Mouse (Mus musculus) kidney, postnatal 0 days (tissue): ENCODE measurements around the gene Slc16a3. TPM values are rescaled to one million over a fixed set of nuclear protein-coding genes. Genes with fewer than 3 reads are reported as not detected.
A peak's percentile ranks its signal among the peaks of the same experiment; 100 is the strongest.

Experiments used
- ATAC-seq: fragments of 200-750 bp; cut with Nextera tagmentation; replicated peaks from 2 replicates; pipeline ENCODE4 v1.8.0; 2017; ENCODE audit warnings: low read depth, moderate number of reproducible peaks, moderate TSS enrichment, moderate library complexity; ENCODE audit not compliant: low FRiP score
- DNase-seq: peaks from one replicate; pipeline ENCODE4 v3.0.0-alpha.2; 2016; ENCODE audit warnings: low spot score
- H3K27ac ChIP-seq: fragments of 300-500 bp; sonication (generic); 2 replicates; pipeline ENCODE4 v1.5.1; 2014; ENCODE audit warnings: mild to moderate bottlenecking
- H3K27me3 ChIP-seq: fragments of 300-500 bp; sonication (generic); 2 replicates; pipeline ENCODE4 v1.6.1; 2014; ENCODE audit warnings: low read length, mixed read lengths; ENCODE audit not compliant: insufficient read depth
- H3K36me3 ChIP-seq: fragments of 300-500 bp; sonication (generic); 2 replicates; pipeline ENCODE4 v1.6.1; 2014; ENCODE audit warnings: low read length, mixed read lengths; ENCODE audit not compliant: insufficient read depth
- H3K4me1 ChIP-seq: fragments of 300-500 bp; sonication (generic); replicated peaks from 2 replicates; pipeline ENCODE4 v1.6.1; 2014; ENCODE audit warnings: antibody characterized with exemption, low read length, mixed read lengths; ENCODE audit not compliant: insufficient read depth
- H3K4me2 ChIP-seq: fragments of 300-500 bp; sonication (generic); 2 replicates; pipeline ENCODE4 v1.6.1; 2014; ENCODE audit warnings: mild to moderate bottlenecking, low read length, moderate library complexity, mixed read lengths
- H3K4me3 ChIP-seq: fragments of 300-500 bp; sonication (generic); replicated peaks from 2 replicates; pipeline ENCODE4 v1.5.1; 2014; ENCODE audit warnings: low read depth, low read length
- H3K9ac ChIP-seq: fragments of 300-500 bp; sonication (generic); 2 replicates; pipeline ENCODE4 v1.6.1; 2014; ENCODE audit warnings: low read depth, low read length
- H3K9me3 ChIP-seq: fragments of 300-500 bp; sonication (generic); replicated peaks from 2 replicates; pipeline ENCODE4 v1.6.1; 2016; ENCODE audit warnings: low read length, inconsistent platforms, mixed read lengths
- CTCF ChIP-seq: IDR thresholded peaks from 2 replicates; pipeline ENCODE4 v1.5.1; 2016; ENCODE audit warnings: antibody characterized with exemption, low read depth, mild to moderate bottlenecking, moderate library complexity
- WGBS: fragments of 180-500 bp; shearing (Covaris S2); extraction: QIAGEN DNeasy Blood & Tissue Kit; methylation state at CpG from one replicate; pipeline ENCODE4 v1.1.7; 2014; 5-methylcytosine and 5-hydroxymethylcytosine counted together
- polyA plus RNA-seq: library from polyadenylated mRNA; unstranded; fragments of >200 nt; fragmentation: Nextera tagmentation; extraction: Ambion mirVana; gene quantifications from 2 replicates; pipeline ENCODE4 v1.2.1, GENCODE M21; 2015

The Slc16a3 gene
- polyA plus RNA-seq, 1 experiment from 2014 or later = 10.0 TPM

DNA sequence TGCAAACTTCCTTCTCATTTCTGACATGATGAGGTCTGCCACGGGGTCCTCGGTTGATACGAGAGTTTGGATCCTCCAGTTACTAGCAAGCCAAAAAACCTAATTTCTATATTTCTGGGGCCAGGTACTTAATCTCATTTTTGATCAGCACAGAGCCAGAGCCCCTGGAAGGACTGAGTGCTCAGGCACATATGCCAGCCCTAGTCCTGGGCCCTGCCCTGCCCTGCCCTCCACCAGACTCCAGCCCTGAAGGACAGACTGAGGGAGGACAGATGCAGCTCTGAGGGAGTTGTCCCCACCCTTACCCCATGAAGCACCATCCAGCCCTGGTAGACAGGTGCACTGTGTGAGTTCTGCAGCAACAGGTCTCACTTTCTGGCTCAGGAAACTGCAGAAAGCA is 43.7 kb upstream of the Slc16a3 start:
- WGBS = 97% methylated on average over 3 of the region's 3 CpGs
- no peak for ATAC-seq
- H3K9ac ChIP-seq = no peak overlapping the region

DNA sequence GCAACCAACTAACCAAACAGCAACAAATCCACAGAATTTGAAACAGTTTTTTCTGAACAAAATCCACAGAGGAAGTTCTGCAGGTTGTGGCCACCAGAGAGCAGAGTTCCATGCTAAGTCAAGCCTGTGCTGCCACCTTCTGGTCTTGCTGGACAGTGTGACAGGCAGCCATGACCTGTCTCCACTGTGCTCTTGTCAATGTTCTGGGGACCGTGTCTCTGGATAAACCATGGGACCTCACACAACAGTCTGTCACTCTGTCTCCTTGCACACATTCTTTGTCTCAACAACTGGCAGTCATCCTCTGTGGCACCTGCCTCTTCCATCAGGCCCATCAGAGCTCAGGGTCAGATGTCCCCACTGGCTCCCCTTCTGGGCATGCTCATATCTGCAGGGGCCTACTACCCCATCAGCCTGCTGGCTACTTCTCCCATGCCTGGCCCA is 42.8 kb upstream of the Slc16a3 start:
- Histone ChIP-seq H3K4me2 (no peak overlapping the region), H3K9ac (no peak overlapping the region), H3K36me3 (no peaks in the 10 kb centered on the region), H3K4me1 (no peaks in the 10 kb centered on the region), H3K4me3 (no peak overlapping the region), H3K9me3 (no peaks in the 10 kb centered on the region), H3K27ac (no peak overlapping the region), H3K27me3 (no peaks in the 10 kb centered on the region)
- 8% methylated on average over 1 of the region's 1 CpGs for WGBS
- DNase-seq = peak; percentile 92
- ATAC-seq = peak; percentile 74
- TF ChIP-seq CTCF = peak; percentile 100

More for the DNA sequence above, 43.7 kb upstream of the Slc16a3 start:
- no peaks in the 10 kb centered on the region for H3K27me3 ChIP-seq
- no peaks in the 10 kb centered on the region for H3K9me3 ChIP-seq
- no peaks in the 10 kb centered on the region for H3K36me3 ChIP-seq
- no peak overlapping the region for H3K27ac ChIP-seq
- no peak overlapping the region for H3K4me3 ChIP-seq
- no peak overlapping the region for H3K4me2 ChIP-seq
- DNase-seq = no peak
- no peaks in the 10 kb centered on the region for H3K4me1 ChIP-seq
- no peak for TF ChIP-seq CTCF

DNA sequence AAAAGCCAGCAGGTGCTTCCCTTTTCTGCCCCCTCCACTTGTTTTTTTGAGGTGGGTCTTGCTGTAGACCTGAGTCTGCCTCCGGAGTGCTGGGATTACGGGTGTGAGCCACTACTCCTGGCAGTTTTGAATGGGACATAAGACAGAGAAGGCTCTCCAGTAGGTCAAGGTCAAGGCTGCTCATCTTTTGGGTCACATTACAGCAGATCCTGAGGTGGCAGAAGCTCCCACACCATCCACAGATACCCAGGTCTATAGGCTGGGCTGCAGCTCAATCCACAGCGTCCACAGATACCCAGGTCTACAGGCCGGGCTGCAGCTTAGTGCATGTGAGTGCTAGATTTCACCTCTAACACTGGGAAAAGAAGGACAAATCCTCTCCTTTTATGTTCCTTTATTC is 34.5 kb upstream of the Slc16a3 start:
- DNase-seq = no peak
- no peak for ATAC-seq
- Histone ChIP-seq H3K9ac (no peak overlapping the region), H3K36me3 (no peaks in the 10 kb centered on the region; the same call in 1 of the 2 replicates), H3K4me1 (no peaks in the 10 kb centered on the region), H3K9me3 (no peaks in the 10 kb centered on the region), H3K27me3 (no peaks in the 10 kb centered on the region), H3K4me3 (no peak overlapping the region), H3K27ac (no peak overlapping the region), H3K4me2 (no peak overlapping the region)
- WGBS = 95% methylated on average over 4 of the region's 4 CpGs
- no peak for TF ChIP-seq CTCF

DNA sequence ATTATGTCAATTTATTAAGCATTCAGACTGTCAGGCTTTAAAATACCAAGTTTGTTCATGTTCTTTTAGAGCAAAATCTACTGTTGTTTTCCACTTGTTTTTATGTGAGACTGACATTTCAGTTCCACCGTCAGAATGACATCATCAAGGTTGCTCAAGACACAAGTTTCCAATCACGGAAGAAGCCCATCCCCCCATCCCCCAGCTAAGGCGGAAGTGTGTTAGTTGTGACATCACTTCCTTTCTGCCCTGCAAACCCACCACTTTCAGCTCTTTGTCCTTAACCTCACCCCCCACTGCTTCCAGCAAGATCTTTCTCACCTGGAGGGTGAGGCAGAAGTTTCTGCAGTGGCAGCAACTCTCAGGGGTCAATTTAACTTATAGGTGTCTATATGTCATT is 31.8 kb upstream of the Slc16a3 start:
- H3K9me3 ChIP-seq = no peaks in the 10 kb centered on the region
- no peak for TF ChIP-seq CTCF
- H3K27me3 ChIP-seq = no peaks in the 10 kb centered on the region
- WGBS = 65% methylated on average over 3 of the region's 3 CpGs
- ATAC-seq (no peak), DNase-seq (no peak)
- peaks cover 9% of the 10 kb centered on the region for H3K36me3 ChIP-seq
- no peak overlapping the region for H3K27ac ChIP-seq
- H3K9ac ChIP-seq = no peak overlapping the region
- no peak overlapping the region for H3K4me3 ChIP-seq
- H3K4me1 ChIP-seq = no peaks in the 10 kb centered on the region
- no peak overlapping the region for H3K4me2 ChIP-seq

DNA sequence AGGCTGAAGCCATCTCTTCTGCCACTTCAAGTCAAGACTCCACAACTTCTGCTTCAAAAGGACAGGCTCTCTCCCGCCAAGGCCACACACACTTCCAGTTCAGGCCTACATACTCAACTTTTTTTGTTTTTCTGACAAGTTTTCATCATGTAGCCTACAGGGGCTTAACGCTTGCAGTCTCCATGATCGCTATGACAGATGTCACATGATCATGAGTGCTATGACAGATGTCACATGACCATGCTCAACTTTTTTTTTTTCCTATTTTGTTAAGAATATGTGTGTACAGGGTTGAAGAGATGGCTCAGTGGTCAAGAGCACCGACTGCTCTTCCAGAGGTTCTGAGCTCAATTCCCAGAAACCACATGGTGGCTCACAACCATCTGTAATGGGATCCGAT is 30.5 kb upstream of the Slc16a3 start:
- H3K36me3 ChIP-seq = peaks cover 12% of the 10 kb centered on the region
- 95% methylated on average over 5 of the region's 5 CpGs for WGBS
- TF ChIP-seq CTCF = no peak

DNA sequence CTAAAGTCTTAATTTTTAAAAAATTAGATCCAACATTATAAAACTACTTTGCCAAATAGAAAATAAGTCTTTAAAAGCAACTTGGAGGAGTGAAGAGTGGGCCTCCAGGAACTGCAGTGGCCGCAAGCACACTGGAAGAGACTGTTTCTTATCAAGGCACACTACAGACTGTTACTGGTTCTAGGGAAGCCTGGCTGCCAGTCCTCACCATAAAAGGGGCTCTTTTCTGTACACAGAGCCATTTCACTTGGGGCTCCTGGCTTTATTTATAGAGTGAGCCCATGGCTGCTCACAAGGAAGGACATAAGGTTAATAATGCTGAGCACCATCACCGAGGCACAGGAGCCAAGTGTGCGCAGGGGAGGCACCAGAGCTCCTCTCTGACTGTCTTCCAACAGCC is 25.8 kb upstream of the Slc16a3 start:
- Histone ChIP-seq H3K9ac (no peak overlapping the region), H3K27ac (no peak overlapping the region), H3K9me3 (no peaks in the 10 kb centered on the region), H3K4me3 (no peak overlapping the region), H3K4me1 (no peaks in the 10 kb centered on the region), H3K4me2 (no peak overlapping the region), H3K27me3 (no peaks in the 10 kb centered on the region), H3K36me3 (peaks cover 12% of the 10 kb centered on the region)
- 92% methylated on average over 3 of the region's 3 CpGs for WGBS
- no peak for ATAC-seq
- TF ChIP-seq CTCF = no peak
- no peak for DNase-seq

More for the DNA sequence above, 30.5 kb upstream of the Slc16a3 start:
- no peaks in the 10 kb centered on the region for H3K9me3 ChIP-seq
- H3K9ac ChIP-seq = no peak overlapping the region
- H3K27ac ChIP-seq = no peak overlapping the region
- H3K27me3 ChIP-seq = no peaks in the 10 kb centered on the region
- DNase-seq (no peak), ATAC-seq (no peak)
- H3K4me1 ChIP-seq = no peaks in the 10 kb centered on the region
- H3K4me2 ChIP-seq = no peak overlapping the region
- H3K4me3 ChIP-seq = no peak overlapping the region

DNA sequence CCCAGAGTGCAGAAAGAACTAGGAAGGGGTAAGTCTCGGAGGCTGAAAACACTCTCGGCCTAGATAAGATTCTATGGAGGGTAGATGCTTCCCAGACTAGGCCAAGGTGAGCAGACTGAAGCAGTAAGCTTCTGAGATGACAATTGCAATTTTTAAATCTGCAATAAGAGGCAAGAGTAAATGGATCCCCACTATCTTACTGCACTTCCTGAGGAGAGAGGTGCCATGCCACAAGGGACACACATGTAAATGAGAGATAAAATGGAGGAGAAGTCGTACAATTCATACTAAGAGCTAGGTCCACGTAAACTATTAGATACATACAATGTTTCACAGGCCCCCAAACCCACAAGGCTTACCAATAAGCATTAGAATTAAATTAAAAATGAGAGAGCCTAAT is 19.8 kb upstream of the Slc16a3 start:
- Histone ChIP-seq H3K27me3 (no peaks in the 10 kb centered on the region), H3K4me1 (peaks cover 7% of the 10 kb centered on the region), H3K9ac (no peak overlapping the region), H3K36me3 (no peaks in the 10 kb centered on the region), H3K4me3 (no peak overlapping the region), H3K9me3 (no peaks in the 10 kb centered on the region), H3K4me2 (no peak overlapping the region), H3K27ac (no peak overlapping the region)
- DNase-seq = no peak
- no peak for TF ChIP-seq CTCF
- no peak for ATAC-seq
- 89% methylated on average over 4 of the region's 4 CpGs for WGBS
